Mouse (Mus musculus) G1E (cell line): ENCODE measurements around the gene Gja4.

Source experiments
- CTCF ChIP-seq: IDR thresholded peaks from 2 replicates; pipeline ENCODE4 v1.5.1; 2012; ENCODE audit warnings: low read depth, low read length, inconsistent platforms, mixed read lengths
- GATA1 ChIP-seq: IDR thresholded peaks from 2 replicates; pipeline ENCODE4 v1.6.1; 2012; ENCODE audit warnings: borderline replicate concordance, low read length, inconsistent platforms, mixed read lengths
- GATA2 ChIP-seq: IDR thresholded peaks from 2 replicates; pipeline ENCODE4 v1.6.1; 2012; ENCODE audit warnings: low read depth, low read length, inconsistent platforms, borderline replicate concordance
- POLR2AphosphoS5 ChIP-seq: IDR thresholded peaks from 2 replicates; pipeline ENCODE4 v1.6.1; 2012; ENCODE audit warnings: low read depth, low read length, inconsistent platforms; ENCODE audit not compliant: insufficient replicate concordance
- TAL1 ChIP-seq: conservative IDR thresholded peaks from 2 replicates; pipeline ENCODE4 v1.6.1; 2012; ENCODE audit warnings: low read depth, low read length, inconsistent platforms, mixed read lengths

DNA sequence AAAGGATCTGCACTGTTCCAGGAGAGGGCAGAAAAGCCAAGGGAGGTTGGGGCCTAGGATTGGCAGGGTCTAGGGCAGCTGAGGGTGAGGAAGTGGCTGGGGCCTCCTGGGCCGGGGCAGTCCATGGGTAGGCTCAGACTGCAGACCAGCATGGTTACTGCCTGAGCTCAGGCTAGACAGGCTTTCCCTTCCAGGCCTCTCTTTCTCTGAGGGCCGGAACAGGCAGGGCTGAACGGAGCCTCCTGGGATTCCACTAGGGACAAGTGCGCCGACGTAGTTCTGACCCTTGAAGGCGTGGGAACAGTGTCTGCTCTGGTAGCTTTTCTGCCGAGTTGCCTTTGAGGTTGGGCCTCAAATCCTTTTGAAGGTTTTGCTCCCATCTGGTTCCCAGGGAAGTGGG is 1.9 kb upstream of the Gja4 start:
- TF ChIP-seq CTCF = no peak
- TF ChIP-seq POLR2AphosphoS5 = no peak
- no peak for TF ChIP-seq TAL1
- no peak for TF ChIP-seq GATA1
- TF ChIP-seq GATA2 = no peak
